In the genomic region with DNA sequence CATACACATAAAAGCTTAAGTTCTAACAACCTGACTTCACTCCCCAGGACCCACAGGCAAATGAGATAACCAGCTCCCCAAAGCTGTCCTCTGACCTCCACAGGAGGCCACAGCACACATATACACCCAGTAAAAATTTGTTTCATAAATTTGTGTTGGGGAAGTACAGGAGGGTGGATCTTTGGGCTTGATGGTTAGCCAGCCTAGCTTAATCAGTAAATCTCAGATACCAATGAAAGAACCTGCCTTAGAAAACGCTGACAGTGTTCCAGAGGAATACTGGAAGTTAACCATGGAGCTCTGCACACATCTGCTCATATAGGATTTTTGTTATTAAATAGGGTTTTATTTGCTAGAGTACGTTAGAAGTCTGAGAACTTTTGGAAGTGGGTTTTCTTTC, we compare ENCODE assay signal across 38 mouse cellular contexts. TPM values are rescaled to one million over a fixed set of nuclear protein-coding genes. Genes with fewer than 3 reads are reported as not detected.
"Had no signal": no experiment of that assay in that cellular context is flagged by ENCODE, and none has a peak within 500 bp of the region (broad histone marks: within the 10 kb centered on the region; RNA-seq: fewer than 3 reads in every experiment).

No protein-coding gene starts in this region.

- DNase-seq: heart, adult 18-20 months; heart, adult 2 months; heart, postnatal 10 days; heart, postnatal 14 days; heart, postnatal 36 days; heart, postnatal 4 days; kidney, adult 18-20 months; kidney, adult 8-10 months; kidney, postnatal 10 days; kidney, postnatal 14 days; kidney, postnatal 25 days; kidney, postnatal 36 days; layer of hippocampus, adult 9-11 months; layer of hippocampus, postnatal 36 days had no signal

- H3K9me3 ChIP-seq: heart, embryonic 10.5 days; heart, embryonic 12.5 days; heart, embryonic 13.5 days; heart, embryonic 15.5 days; hindbrain, embryonic 10.5 days; hindbrain, embryonic 12.5 days; hindbrain, embryonic 13.5 days; hindbrain, embryonic 15.5 days; intestine, embryonic 15.5 days; kidney, embryonic 15.5 days had no signal

- H3K27ac ChIP-seq: heart, adult 2 months; heart, embryonic 10.5 days; heart, embryonic 13.5 days; heart, embryonic 15.5 days; hindbrain, embryonic 10.5 days; hindbrain, embryonic 12.5 days; hindbrain, embryonic 13.5 days; hindbrain, embryonic 14.5 days; hindbrain, embryonic 15.5 days; hindbrain, postnatal 0 days; intestine, embryonic 15.5 days; kidney, embryonic 15.5 days; kidney, postnatal 0 days; layer of hippocampus, adult 2 months had no signal

- H3K4me3 ChIP-seq: heart, adult 2 months; heart, embryonic 10.5 days; heart, embryonic 12.5 days; heart, embryonic 13.5 days; heart, embryonic 15.5 days; hindbrain, embryonic 10.5 days; hindbrain, embryonic 12.5 days; hindbrain, embryonic 13.5 days; hindbrain, embryonic 15.5 days; intestine, embryonic 15.5 days; kidney, embryonic 15.5 days; layer of hippocampus, adult 2 months had no signal

- H3K4me2 ChIP-seq: heart, embryonic 11.5 days; heart, embryonic 12.5 days; heart, embryonic 13.5 days; heart, embryonic 15.5 days; hindbrain, embryonic 12.5 days; hindbrain, embryonic 13.5 days; hindbrain, embryonic 14.5 days; hindbrain, embryonic 15.5 days; intestine, embryonic 15.5 days; kidney, embryonic 15.5 days had no signal

- H3K36me3 ChIP-seq: intestine, embryonic 15.5 days had no signal

- H3K27me3 ChIP-seq: intestine, embryonic 15.5 days; kidney, embryonic 15.5 days had no signal

- H3K9ac ChIP-seq: heart, embryonic 12.5 days; heart, embryonic 13.5 days; heart, embryonic 15.5 days; hindbrain, embryonic 12.5 days; hindbrain, embryonic 13.5 days; hindbrain, embryonic 14.5 days; hindbrain, embryonic 15.5 days; intestine, embryonic 15.5 days; kidney, embryonic 15.5 days had no signal

- ATAC-seq: hindbrain, embryonic 16.5 days; hindbrain, postnatal 0 days; inflammation-experienced regulatory T-cells, adult 6 months; intestine, embryonic 15.5 days; intestine, embryonic 16.5 days; intestine, postnatal 0 days had no signal

- H3K4me1 ChIP-seq: heart, embryonic 12.5 days; heart, embryonic 13.5 days; heart, embryonic 15.5 days; hindbrain, embryonic 13.5 days; hindbrain, embryonic 15.5 days; kidney, embryonic 15.5 days had no signal

RNA-seq across cellular contexts. Expression of gene Fam166a, which starts 0.9 kb away (rescaled TPM):
- polyA plus RNA-seq: heart, embryonic 12.5 days; heart, embryonic 13.5 days; heart, embryonic 16.5 days; heart, postnatal 0 days; hindbrain, embryonic 10.5 days; hindbrain, embryonic 11.5 days; hindbrain, embryonic 14.5 days; hindbrain, postnatal 0 days; inflammation-experienced regulatory T-cells, adult 6 months; intestine, embryonic 15.5 days; large intestine, adult 2 months had no signal

RNA-seq across cellular contexts. Expression of gene Stpg3, which starts 3.2 kb away (rescaled TPM):
- polyA plus RNA-seq: heart, adult 2 months; heart, embryonic 11.5 days; heart, embryonic 12.5 days; heart, embryonic 13.5 days; heart, embryonic 14.5 days; heart, embryonic 15.5 days; heart, embryonic 16.5 days; heart, postnatal 0 days; hindbrain, embryonic 10.5 days; hindbrain, embryonic 11.5 days; hindbrain, embryonic 12.5 days; hindbrain, embryonic 13.5 days; hindbrain, embryonic 14.5 days; hindbrain, embryonic 15.5 days; hindbrain, embryonic 16.5 days; hindbrain, postnatal 0 days; inflammation-experienced regulatory T-cells, adult 6 months; intestine, embryonic 15.5 days; intestine, embryonic 16.5 days; intestine, postnatal 0 days; large intestine, adult 2 months had no signal

RNA-seq across cellular contexts. Expression of gene Slc34a3, which starts 16.5 kb away (rescaled TPM):
- polyA plus RNA-seq: heart, adult 2 months; heart, embryonic 10.5 days; heart, embryonic 11.5 days; heart, embryonic 12.5 days; heart, embryonic 13.5 days; heart, embryonic 14.5 days; heart, embryonic 15.5 days; heart, embryonic 16.5 days; heart, postnatal 0 days; hindbrain, embryonic 10.5 days; hindbrain, embryonic 11.5 days; hindbrain, embryonic 12.5 days; hindbrain, embryonic 13.5 days; hindbrain, embryonic 14.5 days; hindbrain, embryonic 15.5 days; hindbrain, embryonic 16.5 days; hindbrain, postnatal 0 days; inflammation-experienced regulatory T-cells, adult 6 months had no signal
